Mouse (Mus musculus) small intestine, adult 2 months (tissue): ENCODE measurements around the gene Rasal2.

Source experiments
- CTCF ChIP-seq: fragments of 200-500 bp; IDR thresholded peaks from 2 replicates; pipeline ENCODE4 v1.5.1; 2012; ENCODE audit warnings: low read depth, mild to moderate bottlenecking, control low read depth, inconsistent platforms, low read length, moderate library complexity, mixed read lengths; ENCODE audit not compliant: insufficient replicate concordance, insufficient read length; ENCODE audit errors: extremely low read depth
- POLR2A ChIP-seq: fragments of 200-500 bp; IDR thresholded peaks from 2 replicates; pipeline ENCODE4 v1.6.1; 2012; ENCODE audit warnings: low read depth, mild to moderate bottlenecking, control low read depth, inconsistent platforms, low read length, moderate library complexity

GRCm38 (mm10) chr1:157137854-157138241 is 274.5 kb downstream of the Rasal2 start:
- TF ChIP-seq CTCF (no peak), POLR2A (no peak)
